Mouse (Mus musculus): Measurements from ENCODE around the gene Rnase4.

Gene Rnase4

DNA sequence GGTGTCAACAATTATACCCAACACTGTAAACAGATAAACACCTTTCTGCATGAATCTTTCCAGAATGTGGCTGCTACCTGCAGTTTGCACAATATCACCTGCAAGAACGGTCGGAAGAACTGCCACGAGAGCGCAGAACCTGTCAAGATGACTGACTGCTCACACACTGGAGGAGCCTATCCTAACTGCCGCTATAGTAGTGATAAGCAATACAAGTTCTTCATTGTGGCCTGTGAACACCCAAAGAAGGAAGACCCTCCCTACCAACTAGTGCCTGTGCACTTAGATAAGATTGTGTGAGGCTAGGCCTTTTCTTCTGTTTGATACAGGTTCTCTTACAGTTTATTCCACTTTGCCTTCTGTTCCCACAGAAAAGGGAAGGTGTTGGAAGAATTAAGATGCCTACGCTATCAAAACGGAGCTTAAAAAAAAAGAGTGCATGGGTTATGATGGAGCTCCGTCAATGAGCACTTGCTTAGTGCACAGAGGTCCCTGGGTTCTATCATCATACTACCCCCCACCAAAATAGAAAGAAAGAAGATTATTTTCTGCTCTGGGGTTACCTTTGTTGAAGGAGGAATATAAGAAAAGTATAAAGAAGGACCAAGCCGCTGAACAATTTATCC is 39.6 kb downstream of the Rnase4 start:
- no peak for DNase-seq

DNA sequence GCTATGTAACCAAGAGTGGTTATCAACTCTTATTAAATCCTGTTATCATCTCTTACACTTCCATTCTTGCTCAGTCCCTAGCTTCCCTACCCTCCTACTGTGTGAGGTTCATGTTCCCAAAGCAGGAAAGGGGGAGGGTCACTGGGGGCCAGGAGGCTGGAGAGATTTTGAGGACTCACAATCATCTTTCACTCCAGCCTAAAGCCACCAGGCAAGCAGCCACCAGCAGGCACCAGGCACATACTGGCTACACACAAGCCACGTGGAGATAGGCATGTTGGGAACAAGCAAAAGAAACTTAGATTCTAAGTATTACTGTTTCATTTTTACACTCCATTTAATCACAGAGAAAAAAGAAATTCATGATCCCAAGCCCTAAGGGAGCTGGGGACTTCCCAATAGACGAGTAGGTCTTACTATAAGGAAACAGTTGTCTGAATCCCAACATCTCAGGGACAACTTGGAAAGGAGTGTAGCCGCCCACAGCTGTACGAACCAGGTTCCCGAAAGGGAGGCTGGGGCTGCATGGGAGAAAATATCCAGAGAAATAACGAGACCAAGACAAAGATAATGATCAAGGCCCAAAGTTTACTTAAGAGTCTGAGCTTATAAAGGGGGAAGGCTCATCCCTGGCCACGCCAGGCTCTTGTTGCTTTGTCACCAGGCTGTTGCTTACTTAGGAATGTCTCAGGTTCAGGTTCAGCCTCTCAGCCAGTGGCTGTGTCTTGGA is 40.4 kb downstream of the Rnase4 start:
- DNase-seq: no peak

DNA sequence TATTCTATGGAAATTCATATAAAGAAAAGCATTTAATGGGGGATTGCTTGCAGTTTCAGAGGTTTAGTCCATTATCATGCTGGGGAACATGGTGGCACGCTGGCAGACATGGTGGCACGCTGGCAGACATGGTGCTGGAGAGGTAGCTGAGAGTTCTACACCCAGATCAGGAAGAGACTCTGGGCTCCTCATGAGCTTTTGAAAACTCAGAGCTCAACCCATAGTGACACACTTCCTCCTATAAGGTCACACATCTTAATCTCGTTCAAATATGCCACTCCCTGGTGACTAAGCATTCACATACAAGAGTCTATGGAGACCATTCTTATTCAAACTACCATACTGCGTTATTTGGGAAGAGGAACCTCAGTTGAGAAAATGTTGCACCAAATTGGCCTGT is 41.5 kb downstream of the Rnase4 start:
- no peak for DNase-seq

DNA sequence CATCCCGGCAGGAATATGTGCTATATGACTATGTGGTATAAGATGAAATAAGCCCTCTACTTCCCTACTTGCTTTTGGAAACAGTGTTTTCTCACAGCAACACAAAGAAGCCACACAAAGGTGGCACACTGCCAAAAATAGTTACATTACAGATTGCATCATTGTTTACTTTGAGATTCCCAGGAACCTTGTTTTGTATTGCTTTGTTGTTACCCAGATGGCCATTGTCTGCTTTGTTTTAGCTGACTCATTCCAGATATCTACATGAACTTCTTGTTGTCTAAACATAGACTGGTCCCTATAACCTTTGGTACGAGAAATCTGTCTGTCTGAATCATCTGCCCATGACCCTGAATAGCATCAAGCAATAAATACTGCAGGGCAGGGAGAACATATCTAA is 49.5 kb downstream of the Rnase4 start:
- no peak for DNase-seq

DNA sequence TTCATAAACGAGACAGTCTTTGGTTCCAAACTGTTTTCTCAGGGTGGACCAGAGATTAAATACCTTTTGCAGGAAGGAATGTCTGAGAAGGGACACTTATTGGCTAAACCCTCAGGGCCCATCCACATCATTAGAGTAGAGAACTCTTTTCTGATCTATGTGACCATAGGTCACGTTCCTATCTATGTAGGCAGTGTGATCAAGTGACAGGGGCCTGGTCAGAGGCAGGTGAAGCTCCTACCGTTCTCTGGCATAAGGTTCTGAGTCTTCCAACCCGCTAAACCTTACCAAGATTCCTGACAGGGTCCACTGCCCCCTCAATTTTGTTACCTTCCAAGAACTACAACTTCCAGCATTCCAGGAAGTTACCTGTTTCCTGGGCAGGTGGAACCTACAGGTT is 51.2 kb downstream of the Rnase4 start:
- no peak for DNase-seq

DNA sequence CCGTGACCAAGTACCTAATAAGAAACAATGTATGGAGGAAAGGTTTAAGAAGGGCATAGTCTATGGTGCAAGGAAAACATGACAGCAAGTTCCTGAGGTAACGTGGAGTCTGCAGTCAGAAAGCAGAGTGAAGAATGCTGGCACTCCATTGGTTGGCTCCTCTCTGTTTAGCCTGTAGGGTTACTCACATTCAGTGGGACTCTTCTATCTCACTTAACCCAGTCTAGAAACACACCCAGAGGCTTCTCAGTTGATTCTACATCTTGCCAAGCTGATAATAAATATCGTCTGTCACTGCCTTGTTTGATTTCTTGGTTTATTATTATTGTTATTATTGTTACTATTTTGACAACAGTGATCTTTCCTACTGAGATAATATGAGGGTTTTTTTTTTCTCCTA is 51.7 kb downstream of the Rnase4 start:
- no peak for DNase-seq

DNA sequence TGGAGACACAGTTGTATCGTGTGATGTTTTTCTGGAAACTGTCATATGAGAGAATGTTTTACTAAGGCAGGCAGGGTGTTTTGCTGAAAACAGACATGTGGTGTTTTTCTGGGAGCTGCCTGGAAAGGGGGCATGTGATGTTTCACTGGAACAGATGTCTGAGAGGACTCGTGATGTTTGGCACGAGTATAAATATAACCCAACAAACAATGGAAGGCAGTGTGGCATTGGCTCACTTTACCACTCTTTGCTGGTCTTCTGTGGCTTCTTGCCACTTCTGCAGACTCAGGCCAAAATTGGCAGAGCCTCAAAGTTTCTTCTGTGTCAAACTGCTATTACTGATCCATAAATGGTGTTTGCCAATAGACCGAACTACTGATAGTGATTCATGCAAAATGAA is 52.4 kb downstream of the Rnase4 start:
- no peak for DNase-seq

DNA sequence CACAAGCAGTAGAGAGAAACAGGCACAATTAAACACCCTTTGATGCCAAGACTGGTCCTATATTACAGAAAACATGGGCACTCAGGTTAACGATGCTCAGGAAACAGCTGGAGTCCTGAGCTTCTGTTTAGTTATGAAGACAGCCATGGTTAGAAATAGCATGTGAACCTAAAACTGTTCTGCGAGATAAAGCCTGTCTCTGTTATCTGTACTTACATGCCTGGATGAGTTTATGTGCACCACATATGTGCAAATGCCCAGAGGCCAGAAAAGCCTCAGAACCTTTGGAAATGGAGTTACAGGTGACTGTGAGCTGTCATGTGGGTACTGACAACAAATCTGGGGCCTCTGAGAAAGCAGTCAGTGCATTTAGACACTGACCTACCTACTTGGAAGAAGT is 53.1 kb downstream of the Rnase4 start:
- DNase-seq: no peak

DNA sequence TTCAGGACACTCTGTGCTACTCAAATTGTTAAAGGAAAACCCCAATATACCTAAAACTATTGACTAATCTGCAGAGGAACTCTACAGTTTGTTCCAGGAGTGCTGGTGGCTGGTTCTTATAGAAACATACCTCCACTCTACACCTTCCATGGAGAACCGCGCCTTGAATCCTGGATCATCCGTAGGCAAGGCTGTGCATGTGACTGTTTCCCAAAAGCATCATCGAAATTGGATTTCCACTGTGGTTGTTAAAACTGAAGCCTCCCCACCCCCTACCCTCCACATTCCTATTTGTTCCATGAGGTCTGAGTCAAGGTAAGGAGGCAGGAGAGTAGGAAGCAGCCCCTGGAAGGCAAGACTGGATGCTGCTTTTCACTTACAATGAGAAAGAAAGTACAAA is 53.6 kb downstream of the Rnase4 start:
- no peak for DNase-seq

DNA sequence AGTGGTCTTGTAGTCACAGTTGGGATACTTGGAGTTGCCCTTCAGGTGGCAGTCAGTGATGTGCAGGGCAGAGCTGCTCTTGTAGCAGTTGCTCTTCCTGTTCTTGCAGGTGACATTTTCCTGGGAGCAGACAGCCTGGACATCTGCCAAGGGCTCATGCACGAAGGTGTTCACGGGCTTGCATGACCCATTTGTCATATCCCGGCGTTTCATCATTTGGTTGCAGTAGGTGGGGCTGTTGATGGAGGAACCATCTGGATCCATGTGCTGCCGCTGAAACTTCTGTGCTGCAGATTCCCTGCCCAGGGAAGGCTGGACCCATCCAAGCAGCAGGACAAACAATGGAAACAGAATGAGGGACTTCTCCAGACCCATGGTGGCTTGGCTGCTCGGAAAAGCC is 54.6 kb downstream of the Rnase4 start:
- DNase-seq: no peak

DNA sequence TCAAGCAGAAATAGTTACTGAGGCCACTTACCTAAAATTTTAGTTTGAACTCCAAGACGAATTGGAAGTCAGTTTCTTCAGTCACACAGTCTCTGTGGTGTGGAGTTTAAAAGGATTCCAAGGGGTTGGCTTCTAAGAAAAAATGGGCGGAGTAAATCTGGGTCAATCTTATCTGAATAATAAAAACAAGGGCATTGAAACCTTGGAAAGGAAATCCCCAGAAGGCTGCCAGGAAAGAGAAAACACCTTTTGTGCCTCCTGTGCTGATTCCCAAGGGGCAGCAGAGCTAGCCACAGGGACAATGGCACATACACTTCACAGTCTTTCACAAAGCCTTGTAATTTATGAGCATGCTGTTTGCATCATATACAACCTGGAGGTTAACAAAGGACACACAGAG is 55.8 kb downstream of the Rnase4 start, which contains the start of gene Rnase1:
Gene Rnase1 (minus strand): TSS at position 101 of the 400 bp plus-strand sequence.
- DNase-seq: no peak

DNA sequence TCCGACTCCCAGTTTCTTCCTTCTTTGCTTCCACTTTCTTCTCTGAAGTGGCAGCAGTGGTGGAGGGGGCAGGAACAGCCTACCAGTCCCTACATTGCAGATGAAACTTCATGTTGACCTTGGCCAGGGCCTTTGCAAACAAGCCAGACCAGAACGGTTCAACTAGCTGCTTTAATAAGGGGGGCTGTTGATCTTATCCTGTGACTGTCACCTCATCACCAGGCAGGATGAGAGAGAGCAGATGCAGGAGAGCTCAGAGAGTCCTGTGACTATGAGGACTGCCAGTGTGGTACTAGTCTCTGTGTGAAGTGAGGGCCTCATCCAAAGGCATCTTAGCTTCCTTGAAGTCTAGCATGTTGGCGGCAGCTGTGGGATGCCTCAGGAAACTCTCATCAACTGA is 57.1 kb downstream of the Rnase4 start:
- no peak for DNase-seq

DNA sequence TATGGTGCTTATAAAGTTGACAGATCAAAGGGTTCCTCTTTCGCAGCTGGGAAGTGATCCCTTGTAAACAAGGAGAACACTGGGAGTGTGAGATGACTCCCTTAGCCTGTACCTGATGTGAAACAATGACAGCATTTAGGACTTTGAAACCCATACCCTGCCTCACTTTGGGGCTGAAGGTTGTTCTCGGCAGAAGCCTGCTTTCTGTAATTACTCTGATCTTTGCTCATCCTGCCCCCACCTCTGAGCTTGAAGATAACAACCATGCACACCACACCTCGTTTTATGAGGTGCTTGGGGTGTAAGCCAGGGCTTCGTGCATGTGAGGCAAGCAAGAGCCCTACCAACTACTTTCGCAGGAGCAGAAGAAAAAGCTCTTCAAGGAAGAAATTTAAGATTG is 58.3 kb downstream of the Rnase4 start:
- DNase-seq: no peak

DNA sequence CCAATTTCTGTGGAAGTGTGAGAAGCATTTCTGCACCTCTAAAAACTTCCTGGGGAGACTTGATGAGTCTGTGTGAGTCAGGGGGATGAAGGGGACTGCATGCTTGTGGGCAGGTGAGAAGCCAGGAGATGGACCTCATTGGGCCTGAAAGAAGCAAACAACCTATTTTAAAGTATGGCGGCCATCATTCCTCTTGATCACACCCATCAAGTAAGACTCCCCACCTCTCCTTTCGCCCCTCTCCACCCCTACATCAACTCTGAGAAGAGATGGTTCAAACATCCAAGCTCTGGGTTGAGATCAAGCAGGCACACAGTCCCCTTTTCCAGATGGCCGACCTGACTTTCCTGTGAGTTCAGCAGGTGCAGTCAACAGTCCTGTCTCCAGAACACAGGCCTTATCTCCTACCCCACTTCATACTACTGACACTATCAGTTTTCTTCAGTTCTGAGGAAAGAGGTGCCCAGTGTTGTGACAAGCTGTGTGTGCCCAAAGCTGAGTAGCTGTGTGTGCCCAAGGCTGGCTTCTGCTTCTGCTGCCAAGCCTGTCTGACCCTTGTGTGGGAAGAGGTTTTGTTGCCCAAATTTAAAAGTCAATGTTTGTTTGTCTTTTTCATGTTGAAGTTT is 59.4 kb downstream of the Rnase4 start:
- no peak for DNase-seq

DNA sequence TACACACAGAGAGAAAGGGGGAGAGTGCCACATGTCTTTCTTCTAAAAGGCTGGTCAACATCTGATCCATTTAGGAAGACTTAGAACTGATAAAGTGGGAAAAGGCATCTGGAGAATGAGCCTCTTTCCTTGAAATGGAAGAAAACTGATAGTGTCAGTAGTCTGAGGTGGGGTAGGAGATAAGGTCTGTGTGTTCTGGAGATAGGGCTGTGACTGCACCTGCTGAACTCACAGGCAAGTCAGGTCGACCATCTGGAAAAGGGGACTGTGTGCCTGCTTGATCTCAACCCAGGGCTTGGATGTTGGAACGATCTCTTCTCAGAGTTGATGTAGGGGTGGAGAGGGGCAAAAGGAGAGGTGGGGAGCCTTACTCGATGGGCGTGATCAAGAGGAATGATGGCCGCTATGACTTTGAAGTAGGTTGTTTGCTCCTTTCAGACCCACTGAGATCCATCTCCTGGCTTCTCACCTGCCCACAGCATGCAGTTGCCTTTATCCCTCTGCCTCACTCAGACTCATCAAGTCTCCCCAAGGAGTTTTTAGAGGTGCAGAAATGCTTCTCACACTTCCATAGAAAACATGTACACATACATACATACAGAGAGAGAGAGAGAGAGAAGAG is 61.5 kb downstream of the Rnase4 start:
- DNase-seq: no peak
